Mouse (Mus musculus) adrenal gland (tissue): Measurements from ENCODE around the gene Gm7138.
"Not testable (repeated sequence)": the region's sequence is repeated elsewhere in the genome, so short reads cannot be mapped to it uniquely, and the experiment has no call there.

Source experiments
- intact Hi-C: fragments of 180-260 bp; cut with DNase I; formaldehyde crosslinking; loops from one replicate; pipeline ENCODE4 v1.15.1; 2025

The Gm7138 gene

DNA sequence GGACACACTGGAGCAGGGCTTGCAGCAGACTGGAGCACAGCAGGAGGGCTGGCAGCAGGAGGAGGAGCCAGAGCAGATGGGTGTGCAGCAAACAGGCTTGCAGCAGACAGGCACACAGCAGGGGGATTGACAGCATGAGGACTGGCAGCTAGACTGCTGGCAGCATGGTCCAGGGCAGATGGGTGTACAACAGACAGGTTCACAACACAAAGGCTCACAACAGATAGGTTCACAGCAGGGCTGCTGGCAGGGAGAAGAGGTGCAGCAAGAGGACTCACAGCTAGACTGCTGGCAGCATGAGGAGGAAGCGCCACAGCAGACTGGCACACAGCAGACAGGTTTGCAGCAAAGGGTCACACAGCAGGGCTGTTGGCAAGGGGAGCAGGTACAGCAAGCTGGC is 26.1 kb downstream of the Gm7138 start:
- intact Hi-C loops, result not testable (repeated sequence)

DNA sequence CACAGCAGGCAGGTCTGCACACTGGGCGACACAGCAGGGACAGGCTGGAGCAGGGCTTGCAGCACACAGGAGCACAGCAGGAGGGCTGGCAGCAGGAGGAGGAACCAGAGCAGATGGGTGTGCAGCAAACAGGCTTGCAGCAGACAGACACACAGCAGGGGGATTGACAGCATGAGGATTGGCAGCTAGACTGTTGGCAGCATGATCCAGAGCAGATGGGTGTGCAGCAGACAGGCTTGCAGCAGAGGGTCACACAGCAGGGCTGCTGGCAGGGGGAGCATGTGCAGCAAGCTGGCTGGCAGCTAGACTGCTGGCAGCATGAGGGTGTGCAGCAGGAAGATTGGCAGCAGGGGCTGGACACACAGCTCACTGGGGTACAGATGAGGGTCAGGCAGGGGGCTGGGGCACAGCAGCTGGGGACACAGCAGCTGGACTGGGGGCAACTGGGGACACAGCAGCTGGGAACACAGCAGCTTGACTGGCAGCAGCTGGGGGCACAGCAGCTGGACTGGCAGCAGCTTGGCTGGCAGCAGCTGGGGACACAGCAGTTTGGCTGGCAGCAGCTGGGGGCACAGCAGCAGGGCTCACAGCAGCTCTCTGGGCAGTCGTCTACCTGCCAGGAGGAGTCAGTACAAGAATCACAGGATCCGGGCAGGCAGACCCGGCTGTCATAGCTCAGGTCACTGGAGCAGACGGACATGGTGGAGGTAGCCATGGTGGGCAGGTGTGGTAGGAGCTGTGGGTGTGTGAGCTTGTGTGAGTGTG is 34.6 kb downstream of the Gm7138 start, which contains the start of gene Gm18596:
TSS of gene Gm18596 (minus strand) at position 715 of the 765 bp plus-strand sequence.
- intact Hi-C loops, result not testable (repeated sequence)

DNA sequence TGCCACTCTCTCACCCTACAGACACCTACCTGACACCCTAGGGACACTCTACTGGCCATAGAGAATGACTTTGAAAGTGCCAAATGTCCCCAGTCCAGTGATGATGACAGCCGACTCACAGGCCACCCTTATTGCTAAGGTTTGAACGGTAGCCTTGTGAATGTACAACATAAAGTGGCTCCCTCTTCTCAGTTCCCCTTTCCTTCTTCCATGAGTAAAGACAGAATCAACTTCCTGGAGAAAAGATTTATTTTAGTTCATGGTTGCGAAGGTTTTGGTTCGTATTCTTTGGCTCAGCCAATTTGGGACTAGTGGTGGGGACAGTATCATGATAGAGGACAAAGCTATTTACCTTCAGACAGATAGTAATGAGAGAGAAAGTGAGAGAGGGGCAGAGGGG is 37.8 kb downstream of the Gm7138 start:
- intact Hi-C loops, result no loop called here

DNA sequence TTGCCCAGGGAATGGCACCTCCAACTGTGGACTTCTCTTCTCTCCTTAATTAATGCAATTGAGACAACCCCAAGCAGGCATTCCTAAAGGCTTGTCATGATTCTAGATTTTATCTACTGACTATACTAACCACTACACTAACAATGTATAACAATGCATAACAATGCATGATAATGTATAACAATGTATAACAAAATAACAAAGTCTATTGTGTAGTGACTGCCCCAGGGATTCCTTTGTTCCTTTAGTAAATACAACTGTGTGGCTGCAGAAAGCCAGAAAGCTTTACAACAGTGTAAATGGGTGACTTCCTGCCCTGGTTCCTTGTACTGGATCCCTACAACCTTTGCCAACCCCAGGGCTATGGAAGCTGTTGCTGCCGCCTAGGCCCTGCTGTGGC is 40.8 kb downstream of the Gm7138 start:
- intact Hi-C loops, result no loop called here

DNA sequence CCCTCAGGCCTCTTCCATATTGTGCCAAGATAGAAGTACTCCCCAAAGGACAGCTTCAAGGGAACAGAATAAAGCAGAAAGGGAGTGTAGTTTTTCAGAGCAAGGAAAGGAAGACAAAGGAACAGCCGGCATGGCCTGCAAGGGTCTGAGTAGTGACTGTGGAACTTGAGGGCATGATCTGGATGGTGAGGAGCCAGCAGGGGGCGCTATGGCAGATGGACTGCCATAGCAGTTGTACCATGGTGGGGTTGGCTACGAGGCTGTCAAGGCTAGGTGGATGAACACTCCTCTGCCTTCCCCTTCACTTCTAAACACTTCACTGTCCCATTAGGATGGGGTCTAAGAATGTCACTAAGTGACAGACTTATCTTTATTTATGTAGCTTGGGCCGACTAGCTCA is 47.5 kb downstream of the Gm7138 start:
- intact Hi-C loops, result loop anchor here (5.0 kb wide), 1 partner anchor 148 kb away; no protein-coding TSS in a partner anchor

DNA sequence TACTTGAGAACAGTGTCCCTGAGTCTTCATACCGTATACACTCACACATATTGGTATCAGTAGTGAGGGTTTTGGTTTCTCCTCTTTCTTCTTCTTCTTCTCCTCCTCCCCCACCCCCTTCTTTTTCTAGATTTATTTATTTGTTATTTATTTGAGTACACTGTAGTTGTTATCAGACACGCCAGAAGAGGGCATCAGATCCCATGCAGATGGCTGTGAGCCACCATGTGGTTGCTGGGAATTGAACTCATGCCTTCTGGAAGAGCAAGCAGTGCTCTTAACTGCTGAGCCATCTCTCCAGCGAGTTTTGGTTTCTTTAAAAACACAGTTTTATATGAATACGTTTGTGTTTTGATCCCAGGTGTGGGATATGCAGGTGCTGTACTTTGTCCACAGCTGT is 48.5 kb downstream of the Gm7138 start:
- intact Hi-C loops, result loop anchor here (5.0 kb wide), 1 partner anchor 149 kb away; no protein-coding TSS in a partner anchor
